Mouse (Mus musculus): ENCODE data around the gene Cartpt.

DNA sequence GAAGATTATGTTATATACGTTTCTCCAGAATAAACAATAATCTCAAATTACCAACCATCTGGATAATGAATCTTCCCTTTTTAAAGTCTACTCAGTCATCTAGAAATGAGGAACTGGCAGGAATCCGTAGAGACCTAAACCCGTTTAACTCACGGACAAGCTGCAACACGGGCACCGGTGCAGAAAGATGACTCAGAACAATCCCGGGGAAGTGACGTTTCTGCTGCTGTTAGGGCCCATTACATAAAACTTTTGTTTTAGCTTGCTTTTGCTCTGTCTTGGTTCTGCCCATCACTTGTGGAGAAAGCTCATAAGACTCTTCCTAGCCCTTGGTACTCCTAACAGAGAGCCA, 38.4 kb upstream of the Cartpt start:
- TF ChIP-seq CTCF (IDR thresholded peaks at IDR 0.05; ENCODE audit: borderline replicate concordance, control insufficient read depth, extremely low read depth, insufficient read depth, low read length, poor library complexity) (no peak), POLR2A (IDR thresholded peaks at IDR 0.05; ENCODE audit: control insufficient read depth, extremely low read depth, insufficient read depth, low read length, poor library complexity) (no peak)
